Mouse (Mus musculus) thymus, adult 2 months (tissue): ENCODE measurements around the gene Parp11.

ENCODE experiments used
- CTCF ChIP-seq: fragments of 200-500 bp; IDR thresholded peaks from 2 replicates; pipeline ENCODE4 v1.5.1; 2012; ENCODE audit warnings: mild to moderate bottlenecking, control low read depth, low read length, moderate library complexity, borderline replicate concordance; ENCODE audit not compliant: control insufficient read depth, poor library complexity, insufficient read depth; ENCODE audit errors: extremely low read depth
- POLR2A ChIP-seq: fragments of 200-500 bp; IDR thresholded peaks from 2 replicates; pipeline ENCODE4 v1.6.1; 2012; ENCODE audit warnings: mild to moderate bottlenecking, low read length, control low read depth, moderate library complexity; ENCODE audit not compliant: control insufficient read depth, poor library complexity, insufficient read depth; ENCODE audit errors: extremely low read depth

GRCm38 (mm10) chr6:127466749-127467310 is 20.2 kb downstream of the Parp11 start:
- no peak for TF ChIP-seq CTCF
- no peak for TF ChIP-seq POLR2A
